Mouse (Mus musculus) embryo, embryonic 9.5 days (tissue): ENCODE measurements around the gene Klhl5.

Experiments
- DNase-seq: peaks from one replicate; pipeline ENCODE4 v3.0.0-alpha.2; 2017; ENCODE audit errors: extremely low spot score

Klhl5 gene

GRCm38 (mm10) chr5:65199346-65200128, 92.2 kb downstream of the Klhl5 start, which contains the start of gene Wdr19:
Wdr19 (plus strand) TSS chr5:65199696.
- peak; percentile 97 for DNase-seq

GRCm38 (mm10) chr5:65204726-65205125, 97.4 kb downstream of the Klhl5 start:
- no peak for DNase-seq

DNA sequence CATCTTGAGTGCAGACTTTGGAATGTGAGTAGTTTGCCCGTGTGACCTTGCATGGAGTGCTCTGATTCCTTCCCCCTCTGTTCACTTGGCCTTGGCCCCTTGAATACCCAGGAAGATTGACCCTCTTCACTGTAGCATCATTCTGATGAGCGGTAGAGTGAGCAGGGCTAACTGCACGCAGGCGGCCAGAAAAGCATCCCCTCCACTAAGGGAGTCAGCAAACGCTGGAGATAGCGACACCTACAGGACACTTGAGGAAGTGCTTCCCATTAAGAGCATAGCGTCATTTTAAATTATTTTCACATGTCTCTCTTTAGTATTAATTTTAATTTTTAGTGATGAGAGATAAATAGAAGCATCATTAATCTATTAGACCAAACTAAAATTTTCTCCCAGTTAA, 106.0 kb downstream of the Klhl5 start:
- DNase-seq = peak; percentile 29
